Mouse (Mus musculus): ENCODE measurements around the gene Gmds. TPM values are rescaled to one million over a fixed set of nuclear protein-coding genes. Genes with fewer than 3 reads are reported as not detected.
A peak's percentile ranks its signal among the peaks of the same experiment; 100 is the strongest.

Gmds gene
- polyA plus RNA-seq, 1 experiment from 2014 or later, result 69.0 TPM

DNA sequence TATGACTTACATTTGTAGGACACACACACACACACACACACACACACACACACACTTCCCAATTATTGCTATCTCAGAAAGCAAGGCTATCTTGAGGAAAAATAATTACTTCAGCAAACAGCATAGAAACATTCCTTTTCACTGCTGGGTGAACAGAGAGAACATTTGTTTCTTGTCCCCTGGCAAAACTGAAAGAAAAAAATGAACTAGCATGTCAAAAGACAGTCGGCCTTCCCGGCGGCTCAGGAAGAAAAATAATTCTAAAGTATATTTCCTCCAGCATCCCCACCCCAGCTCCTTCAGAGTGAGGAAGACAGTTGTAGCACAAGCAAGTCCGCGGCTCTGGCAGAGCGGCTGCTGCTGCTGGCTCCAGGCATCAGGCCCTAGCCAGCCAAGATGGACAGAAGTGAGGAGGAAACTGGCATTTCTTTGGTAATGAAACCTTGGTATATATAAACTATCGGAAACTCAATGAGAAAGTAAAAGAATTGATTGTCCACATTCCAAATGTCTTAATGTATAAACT, 330.4 kb downstream of the Gmds start:
- Histone ChIP-seq H3K9ac (ENCODE audit: low read length) (no peak overlapping the region), H3K4me3 (replicated peaks; ENCODE audit: low read length) (no peak overlapping the region), H3K27me3 (ENCODE audit: control insufficient read depth, insufficient read depth, low read length) (no peaks in the 10 kb centered on the region), H3K9me3 (replicated peaks; ENCODE audit: control insufficient read depth, low read length) (no peaks in the 10 kb centered on the region), H3K27ac (ENCODE audit: low read length) (no peak overlapping the region), H3K4me2 (ENCODE audit: low read depth, low read length) (0 out of 2 replicates have a peak overlapping the region, but pooled peaks have one; percentile 1), H3K36me3 (ENCODE audit: control insufficient read depth, insufficient read depth, low read length) (no peaks in the 10 kb centered on the region), H3K4me1 (ENCODE audit: control insufficient read depth, insufficient read depth, low read length) (0 out of 2 replicates have a peak, but pooled peaks cover 7% of the 10 kb centered on the region)
- ATAC-seq (ENCODE audit: insufficient read depth, low FRiP score), result no peak
- WGBS, result 17% methylated on average over 7 of the region's 7 CpGs

DNA sequence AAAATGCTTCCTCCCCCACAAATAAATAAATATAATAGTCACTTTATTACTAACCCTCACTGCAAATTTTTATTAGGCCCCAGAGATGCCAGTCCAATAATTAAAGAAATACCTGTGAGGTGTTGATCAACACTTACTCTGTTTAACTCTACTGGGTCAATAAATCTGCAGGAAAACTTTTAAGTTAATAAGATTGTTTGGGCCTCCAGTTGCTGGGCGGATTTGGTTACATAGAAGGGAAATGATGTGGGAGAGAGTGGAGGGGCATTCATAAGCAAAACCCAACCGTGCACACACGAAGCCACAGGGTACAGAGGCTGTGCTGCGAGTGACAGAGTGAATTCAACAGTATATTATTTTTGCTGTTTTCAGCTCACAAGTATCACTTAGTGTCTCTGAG, 345.1 kb downstream of the Gmds start:
- Histone ChIP-seq H3K27me3 (ENCODE audit: control insufficient read depth, insufficient read depth, low read length) (no peaks in the 10 kb centered on the region), H3K9ac (ENCODE audit: low read length) (no peak overlapping the region), H3K4me3 (replicated peaks; ENCODE audit: low read length) (no peak overlapping the region), H3K27ac (ENCODE audit: low read length) (no peak overlapping the region), H3K36me3 (ENCODE audit: control insufficient read depth, insufficient read depth, low read length) (no peaks in the 10 kb centered on the region), H3K4me1 (ENCODE audit: control insufficient read depth, insufficient read depth, low read length) (no peaks in the 10 kb centered on the region), H3K4me2 (ENCODE audit: low read depth, low read length) (no peak overlapping the region), H3K9me3 (replicated peaks; ENCODE audit: control insufficient read depth, low read length) (no peaks in the 10 kb centered on the region; the same call in 1 of the 2 replicates)
- 74% methylated on average over 4 of the region's 4 CpGs for WGBS
- ATAC-seq (ENCODE audit: insufficient read depth, low FRiP score), result no peak

DNA sequence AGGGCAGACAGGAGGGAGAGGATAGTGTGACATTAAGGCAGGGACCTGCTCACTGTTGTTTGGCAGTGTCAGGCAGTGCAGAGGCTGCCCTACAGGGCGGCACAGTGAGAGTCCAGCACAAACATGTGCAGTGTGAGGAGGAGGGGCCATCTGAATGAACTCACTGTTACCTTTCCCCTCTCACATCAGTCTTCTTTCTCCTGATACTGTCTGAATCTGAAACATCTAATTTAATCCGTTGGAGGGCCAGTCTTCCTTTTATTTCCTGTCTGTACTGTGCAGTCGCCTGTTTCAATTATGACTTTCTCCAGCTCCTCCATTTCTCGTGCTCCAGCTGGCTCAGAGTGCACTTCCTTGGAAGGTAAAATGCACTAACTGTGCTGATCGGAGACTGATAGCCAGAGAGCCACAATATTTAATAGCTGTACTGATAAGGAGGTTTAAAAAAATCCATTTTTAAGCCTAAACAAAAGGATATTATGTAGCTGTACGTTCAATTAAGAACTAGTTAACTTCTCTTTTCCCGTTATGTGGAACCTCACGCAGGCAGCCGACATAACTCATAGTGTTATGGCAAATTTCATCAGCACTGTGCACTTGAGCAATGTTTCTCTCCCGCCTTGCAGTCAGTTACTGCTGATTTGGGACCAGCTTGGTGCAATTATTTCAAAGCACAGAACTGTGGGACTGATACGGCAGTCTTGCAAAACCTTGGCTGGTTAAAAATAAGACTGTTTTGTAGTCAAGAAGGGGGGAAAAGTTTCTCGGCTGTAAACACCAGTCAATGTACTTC, 345.9 kb downstream of the Gmds start:
- Histone ChIP-seq H3K27ac (ENCODE audit: low read length) (no peak overlapping the region), H3K4me1 (ENCODE audit: control insufficient read depth, insufficient read depth, low read length) (no peaks in the 10 kb centered on the region), H3K27me3 (ENCODE audit: control insufficient read depth, insufficient read depth, low read length) (no peaks in the 10 kb centered on the region), H3K9me3 (replicated peaks; ENCODE audit: control insufficient read depth, low read length) (no peaks in the 10 kb centered on the region; the same call in 1 of the 2 replicates), H3K9ac (ENCODE audit: low read length) (no peak overlapping the region), H3K36me3 (ENCODE audit: control insufficient read depth, insufficient read depth, low read length) (no peaks in the 10 kb centered on the region), H3K4me2 (ENCODE audit: low read depth, low read length) (peak overlapping the region; percentile 36), H3K4me3 (replicated peaks; ENCODE audit: low read length) (no peak overlapping the region; the same call in 1 of the 2 replicates)
- peak; percentile 56; the same call in 1 of the 2 replicates for ATAC-seq (ENCODE audit: insufficient read depth, low FRiP score)
- WGBS, result 27% methylated on average over 12 of the region's 12 CpGs

DNA sequence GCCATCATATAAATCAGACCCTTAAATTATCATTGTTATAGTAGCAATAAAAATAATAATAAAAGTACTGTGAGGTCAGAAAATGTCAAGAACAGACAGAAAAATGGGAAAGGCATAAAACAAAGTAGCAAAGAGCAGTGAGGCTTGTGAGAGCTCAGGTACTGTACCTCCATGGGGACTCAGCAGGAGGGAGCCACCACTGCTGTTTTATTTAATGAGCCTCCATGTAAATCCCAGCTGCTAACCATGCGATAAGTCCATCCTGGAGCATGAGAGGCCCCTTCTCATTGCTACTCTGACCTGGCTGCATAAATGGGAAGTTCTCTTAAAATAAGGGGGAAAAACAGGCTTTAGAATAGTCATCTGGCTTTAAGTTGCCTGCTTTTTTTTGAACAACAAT, 357.3 kb downstream of the Gmds start:
- Histone ChIP-seq H3K27ac (ENCODE audit: low read length) (no peak overlapping the region), H3K9me3 (replicated peaks; ENCODE audit: control insufficient read depth, low read length) (no peaks in the 10 kb centered on the region), H3K4me1 (ENCODE audit: control insufficient read depth, insufficient read depth, low read length) (no peaks in the 10 kb centered on the region), H3K4me3 (replicated peaks; ENCODE audit: low read length) (no peak overlapping the region), H3K4me2 (ENCODE audit: low read depth, low read length) (no peak overlapping the region), H3K27me3 (ENCODE audit: control insufficient read depth, insufficient read depth, low read length) (no peaks in the 10 kb centered on the region), H3K9ac (ENCODE audit: low read length) (no peak overlapping the region), H3K36me3 (ENCODE audit: control insufficient read depth, insufficient read depth, low read length) (no peaks in the 10 kb centered on the region)
- ATAC-seq (ENCODE audit: insufficient read depth, low FRiP score), result no peak
- WGBS, result 87% methylated on average over 1 of the region's 1 CpGs

DNA sequence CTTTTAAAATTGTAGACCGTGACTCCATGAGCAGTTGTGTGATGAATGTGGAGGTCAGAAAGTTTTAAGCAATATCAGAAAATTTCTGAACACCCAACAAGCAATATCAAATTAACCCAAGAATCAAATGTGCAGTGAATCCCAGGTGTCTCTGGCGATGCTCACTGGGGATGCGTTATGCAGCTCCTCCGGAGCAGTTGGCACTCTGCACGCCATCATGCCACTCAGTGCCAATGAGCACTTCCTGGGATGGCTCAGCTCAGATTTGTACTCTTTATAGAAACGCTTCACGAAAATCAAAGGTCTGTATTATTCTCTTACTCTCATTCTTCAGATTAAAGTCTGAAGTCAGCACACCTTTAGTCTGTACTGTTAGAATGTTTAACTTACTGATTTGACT, 360.4 kb downstream of the Gmds start:
- 89% methylated on average over 7 of the region's 7 CpGs for WGBS
- no peaks in the 10 kb centered on the region for H3K9me3 ChIP-seq (replicated peaks; ENCODE audit: control insufficient read depth, low read length)
- H3K27ac ChIP-seq (ENCODE audit: low read length), result no peak overlapping the region
- no peaks in the 10 kb centered on the region for H3K4me1 ChIP-seq (ENCODE audit: control insufficient read depth, insufficient read depth, low read length)
- no peak overlapping the region for H3K4me2 ChIP-seq (ENCODE audit: low read depth, low read length)
- no peak overlapping the region for H3K4me3 ChIP-seq (replicated peaks; ENCODE audit: low read length)
- no peaks in the 10 kb centered on the region for H3K27me3 ChIP-seq (ENCODE audit: control insufficient read depth, insufficient read depth, low read length)
- no peak overlapping the region for H3K9ac ChIP-seq (ENCODE audit: low read length)
- ATAC-seq (ENCODE audit: insufficient read depth, low FRiP score), result no peak
- no peaks in the 10 kb centered on the region for H3K36me3 ChIP-seq (ENCODE audit: control insufficient read depth, insufficient read depth, low read length)

DNA sequence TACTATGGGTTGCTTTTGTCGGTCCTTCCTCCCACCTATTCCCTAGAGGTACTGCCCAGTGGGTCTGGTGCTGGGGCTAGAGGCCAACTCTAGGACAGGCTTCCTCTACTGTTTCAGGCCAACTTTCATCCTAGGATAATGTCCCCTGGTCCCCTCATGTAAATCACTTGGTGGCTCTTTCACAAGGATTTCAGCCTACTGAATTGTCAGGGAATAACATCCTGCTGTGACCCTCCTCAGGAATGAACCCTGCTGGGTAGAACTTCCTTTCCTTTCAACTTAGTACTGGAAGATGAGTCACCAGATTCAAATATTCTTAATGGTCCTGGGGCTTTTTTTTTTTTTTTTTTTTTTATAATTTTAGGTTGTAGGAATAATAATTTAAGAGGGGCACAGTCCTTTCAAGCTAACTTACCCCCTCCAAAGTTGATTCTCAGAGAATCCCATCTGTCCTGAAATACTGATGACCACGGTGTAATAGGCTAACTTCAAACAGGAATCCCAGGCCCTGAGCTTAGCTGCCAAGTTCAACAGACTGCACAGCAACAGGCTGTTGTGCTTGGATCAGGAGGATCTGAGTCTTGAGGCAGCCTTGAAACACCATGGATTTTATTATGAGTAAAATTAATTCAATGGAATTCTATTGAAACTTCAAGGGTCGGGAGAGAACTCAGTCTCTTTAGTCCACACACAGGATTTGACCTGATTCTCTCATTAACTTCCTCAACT, 363.6 kb downstream of the Gmds start:
- Histone ChIP-seq H3K9me3 (replicated peaks; ENCODE audit: control insufficient read depth, low read length) (no peaks in the 10 kb centered on the region), H3K9ac (ENCODE audit: low read length) (no peak overlapping the region), H3K4me1 (ENCODE audit: control insufficient read depth, insufficient read depth, low read length) (no peaks in the 10 kb centered on the region), H3K27ac (ENCODE audit: low read length) (no peak overlapping the region), H3K36me3 (ENCODE audit: control insufficient read depth, insufficient read depth, low read length) (no peaks in the 10 kb centered on the region), H3K4me2 (ENCODE audit: low read depth, low read length) (no peak overlapping the region), H3K27me3 (ENCODE audit: control insufficient read depth, insufficient read depth, low read length) (no peaks in the 10 kb centered on the region), H3K4me3 (replicated peaks; ENCODE audit: low read length) (no peak overlapping the region)
- no peak for ATAC-seq (ENCODE audit: insufficient read depth, low FRiP score)
- 59% methylated on average over 3 of the region's 3 CpGs for WGBS

DNA sequence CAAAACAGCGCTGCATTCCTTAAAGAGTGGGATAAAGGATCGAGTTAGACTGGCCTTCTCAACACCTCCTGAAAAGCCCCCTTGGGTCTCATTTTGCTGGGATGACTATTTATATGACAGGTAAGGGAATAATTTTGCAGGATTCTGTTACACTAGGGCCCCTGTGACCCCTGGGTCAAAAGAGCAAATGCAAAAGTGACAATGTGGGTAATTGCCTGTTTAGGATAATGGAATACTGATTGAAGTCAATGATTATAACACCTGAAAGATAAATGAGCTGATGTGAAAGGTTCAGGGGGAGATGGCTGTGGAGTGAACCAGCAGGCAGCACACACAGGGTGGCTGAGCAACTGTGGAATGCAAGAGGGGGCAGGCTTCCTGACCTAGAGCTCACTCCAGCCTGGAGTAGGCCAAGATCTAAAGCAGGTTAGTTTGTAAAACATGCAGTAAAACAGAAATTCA, 367.5 kb downstream of the Gmds start:
- Histone ChIP-seq H3K4me3 (replicated peaks; ENCODE audit: low read length) (no peak overlapping the region), H3K4me1 (ENCODE audit: control insufficient read depth, insufficient read depth, low read length) (no peaks in the 10 kb centered on the region), H3K36me3 (ENCODE audit: control insufficient read depth, insufficient read depth, low read length) (no peaks in the 10 kb centered on the region), H3K4me2 (ENCODE audit: low read depth, low read length) (no peak overlapping the region), H3K27ac (ENCODE audit: low read length) (no peak overlapping the region), H3K9ac (ENCODE audit: low read length) (no peak overlapping the region), H3K9me3 (replicated peaks; ENCODE audit: control insufficient read depth, low read length) (no peaks in the 10 kb centered on the region), H3K27me3 (ENCODE audit: control insufficient read depth, insufficient read depth, low read length) (no peaks in the 10 kb centered on the region)
- 52% methylated on average over 2 of the region's 2 CpGs for WGBS
- ATAC-seq (ENCODE audit: insufficient read depth, low FRiP score), result no peak

DNA sequence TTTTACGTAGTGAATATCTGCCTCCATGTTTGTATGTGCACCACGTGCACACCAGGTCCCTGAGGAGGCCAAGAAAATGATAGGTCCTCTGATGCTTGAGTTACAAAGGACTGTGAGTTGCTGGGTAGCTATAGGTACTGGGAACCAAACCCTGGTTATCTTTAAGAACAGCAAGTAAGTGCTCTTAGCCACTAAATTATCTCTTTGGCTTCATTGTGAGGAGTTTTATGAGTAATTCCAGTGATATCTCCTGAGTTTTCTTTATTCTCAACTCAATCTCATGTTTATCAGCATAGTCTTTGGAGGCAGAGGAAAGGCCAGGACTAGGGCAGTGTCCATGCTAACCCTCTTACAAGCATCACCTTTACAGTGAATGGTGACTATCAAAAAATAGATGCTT, 370.3 kb downstream of the Gmds start:
- Histone ChIP-seq H3K4me3 (replicated peaks; ENCODE audit: low read length) (no peak overlapping the region), H3K27me3 (ENCODE audit: control insufficient read depth, insufficient read depth, low read length) (no peaks in the 10 kb centered on the region), H3K27ac (ENCODE audit: low read length) (no peak overlapping the region), H3K4me2 (ENCODE audit: low read depth, low read length) (no peak overlapping the region), H3K9ac (ENCODE audit: low read length) (no peak overlapping the region), H3K4me1 (ENCODE audit: control insufficient read depth, insufficient read depth, low read length) (no peaks in the 10 kb centered on the region), H3K36me3 (ENCODE audit: control insufficient read depth, insufficient read depth, low read length) (no peaks in the 10 kb centered on the region), H3K9me3 (replicated peaks; ENCODE audit: control insufficient read depth, low read length) (no peaks in the 10 kb centered on the region)
- no peak for ATAC-seq (ENCODE audit: insufficient read depth, low FRiP score)
- WGBS, result 80% methylated on average over 2 of the region's 2 CpGs

DNA sequence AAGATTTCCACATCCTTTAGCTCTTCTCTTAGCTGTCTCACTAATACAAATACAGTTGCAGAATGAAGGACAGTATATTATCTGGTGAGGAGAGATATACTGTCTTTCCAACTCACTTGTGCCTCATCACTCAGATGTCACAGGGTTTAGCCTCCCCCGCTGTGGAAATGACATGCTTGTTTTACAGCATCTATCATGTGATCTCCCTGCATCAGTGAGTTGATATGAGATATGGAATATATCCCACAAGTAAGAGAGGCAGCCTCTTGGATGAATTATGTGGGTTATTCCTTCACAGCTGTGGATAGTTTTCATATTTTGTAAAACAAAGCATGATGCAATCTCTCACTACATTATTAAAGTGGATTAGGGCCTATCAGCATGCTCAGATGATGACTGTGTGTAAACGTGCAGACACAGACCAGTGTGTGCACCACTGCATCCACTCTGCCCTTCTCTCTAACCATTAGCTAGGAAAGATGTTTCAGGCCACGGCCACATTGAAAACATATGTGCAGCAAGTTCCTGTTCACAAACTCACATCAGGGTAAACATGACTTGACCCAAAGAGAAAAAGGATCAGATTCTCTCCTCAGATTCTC, 371.5 kb downstream of the Gmds start:
- Histone ChIP-seq H3K36me3 (ENCODE audit: control insufficient read depth, insufficient read depth, low read length) (no peaks in the 10 kb centered on the region), H3K9me3 (replicated peaks; ENCODE audit: control insufficient read depth, low read length) (no peaks in the 10 kb centered on the region), H3K9ac (ENCODE audit: low read length) (no peak overlapping the region), H3K27me3 (ENCODE audit: control insufficient read depth, insufficient read depth, low read length) (no peaks in the 10 kb centered on the region), H3K4me1 (ENCODE audit: control insufficient read depth, insufficient read depth, low read length) (no peaks in the 10 kb centered on the region), H3K4me2 (ENCODE audit: low read depth, low read length) (no peak overlapping the region), H3K4me3 (replicated peaks; ENCODE audit: low read length) (no peak overlapping the region), H3K27ac (ENCODE audit: low read length) (no peak overlapping the region)
- 47% methylated on average over 3 of the region's 3 CpGs for WGBS
- no peak for ATAC-seq (ENCODE audit: insufficient read depth, low FRiP score)

Data from stomach, embryonic 16.5 days (tissue).